Mouse (Mus musculus) urinary bladder, postnatal 36 days (tissue): ENCODE results near the gene Heatr5b.
"Not testable (repeated sequence)": the region's sequence is repeated elsewhere in the genome, so short reads cannot be mapped to it uniquely, and the experiment has no call there.

Source experiments
- DNase-seq, 2 experiments: peaks; one replicate each; pipeline ENCODE4 v3.0.0; 2022; ENCODE audit warnings: low spot score in 2 of 2, mixed read lengths in 1 of 2

Gene Heatr5b

DNA sequence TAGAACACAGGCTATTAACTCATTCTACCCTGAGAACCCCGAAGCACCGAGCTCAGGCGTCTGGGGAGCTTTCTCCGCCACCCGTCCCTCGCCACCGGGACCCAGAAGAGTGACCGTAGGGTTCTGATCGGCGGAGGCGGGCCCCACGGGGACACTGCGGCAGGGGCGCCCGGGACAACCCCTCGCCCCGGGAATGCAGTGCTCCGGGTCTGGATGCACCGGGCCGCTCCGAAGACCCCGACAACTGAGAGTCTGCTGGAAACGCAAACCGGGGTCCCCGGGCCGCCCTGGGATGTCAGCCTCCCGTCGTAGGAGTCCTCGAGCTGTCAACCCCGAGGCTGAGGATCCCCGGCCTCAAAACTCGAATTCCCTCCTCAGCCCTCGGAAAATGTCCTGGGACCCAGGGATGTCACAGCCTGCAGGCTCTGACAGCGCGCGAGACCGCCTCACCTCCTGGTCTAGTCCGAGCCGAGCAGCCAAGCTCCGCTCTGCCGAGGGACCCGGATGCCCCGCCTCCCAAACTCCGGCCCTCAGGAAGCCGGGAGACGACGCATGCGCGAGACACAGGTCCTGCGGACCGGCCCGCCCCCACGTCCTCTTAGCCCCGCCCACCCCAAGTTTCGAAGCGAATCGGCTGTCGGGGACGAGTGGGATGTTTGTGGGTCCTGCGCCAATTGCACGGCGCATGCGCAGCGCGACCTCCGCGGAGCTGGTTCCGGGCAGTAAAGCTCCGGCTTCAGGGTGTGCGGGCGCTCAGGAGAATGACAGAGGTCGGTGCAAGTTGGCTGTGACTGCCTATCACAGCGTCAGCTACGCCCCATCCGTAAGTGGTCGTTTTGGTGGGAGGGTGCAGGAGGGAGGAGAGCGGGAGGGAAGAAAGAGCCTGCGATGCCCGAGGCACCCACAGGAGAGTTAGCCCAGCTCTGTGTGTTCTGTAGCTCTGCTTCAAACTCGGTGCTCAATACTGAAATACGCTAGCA is at the start of gene Heatr5b, which contains the start of gene Gpatch11:
Heatr5b (minus strand) TSS at position 509 of the 980 bp plus-strand sequence.
Gpatch11 (plus strand) TSS at position 712 of the 980 bp plus-strand sequence.
- peak; percentile 94 to 98 for DNase-seq

GRCm38 (mm10) chr17:78883291-78883690 is 48.1 kb upstream of the Heatr5b start:
- DNase-seq = no peak

DNA sequence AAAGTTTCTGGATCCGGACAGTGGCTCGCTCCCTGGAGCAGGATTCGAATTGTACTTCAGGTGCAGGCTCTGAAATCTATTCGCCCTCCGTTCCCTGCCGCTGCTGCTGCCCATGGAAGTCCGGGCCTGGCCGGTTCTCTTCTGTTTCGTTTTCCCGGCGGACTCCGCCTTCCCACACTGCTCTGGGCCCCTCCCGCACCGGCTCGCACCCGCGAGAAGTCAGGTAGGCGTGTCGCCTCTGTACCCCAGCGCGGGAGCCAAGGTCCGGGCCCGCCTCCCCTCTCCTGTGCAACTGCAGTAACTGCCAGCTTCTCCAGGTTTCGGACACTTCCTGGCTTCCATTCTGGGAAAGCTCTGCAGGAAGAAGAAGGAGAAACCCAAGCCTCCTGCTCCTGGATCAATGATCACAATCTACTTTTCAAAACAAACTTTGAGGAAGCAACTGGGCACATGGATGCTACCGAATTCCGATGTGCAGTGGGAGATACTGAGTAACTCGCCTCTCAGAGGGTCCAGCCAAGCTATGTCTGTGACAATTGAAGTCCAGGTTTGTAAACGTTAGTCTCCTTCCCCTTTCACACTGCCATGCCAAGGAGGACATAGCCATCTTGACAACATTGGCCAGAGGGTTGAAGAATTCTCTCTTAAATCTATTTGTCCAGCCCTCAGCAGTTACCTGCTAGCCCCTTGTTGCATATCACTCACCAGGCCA is 47.4 kb upstream of the Heatr5b start, which contains the start of gene Eif2ak2:
Eif2ak2 (minus strand) TSS at position 173 of the 712 bp plus-strand sequence.
- DNase-seq = peak; percentile 79 to 90

DNA sequence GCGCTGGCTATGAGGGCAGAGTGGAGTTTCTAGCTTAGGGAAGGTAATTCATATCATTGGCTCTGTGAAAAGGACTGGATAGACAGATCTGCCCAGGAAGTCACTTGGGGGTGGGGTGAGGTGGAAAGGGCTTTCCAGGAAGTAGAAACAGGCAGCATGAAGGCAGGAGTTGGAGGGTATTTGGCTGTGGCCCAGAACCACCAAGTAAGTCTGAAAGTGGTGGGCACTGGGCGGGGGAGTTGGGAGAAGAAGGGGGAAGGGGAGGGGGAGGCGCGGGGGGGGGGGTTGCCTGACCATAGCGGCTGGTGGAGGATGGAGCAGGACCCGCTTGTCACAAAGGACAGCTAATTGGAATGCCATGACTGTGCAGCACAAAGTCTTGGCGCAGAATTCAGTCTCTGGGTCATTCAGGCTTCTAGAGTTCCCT is 46.7 kb upstream of the Heatr5b start:
- DNase-seq = peak in 1 of 2 experiments; percentile 7

GRCm38 (mm10) chr17:78873886-78874285 is 38.7 kb upstream of the Heatr5b start:
- no peak for DNase-seq

DNA sequence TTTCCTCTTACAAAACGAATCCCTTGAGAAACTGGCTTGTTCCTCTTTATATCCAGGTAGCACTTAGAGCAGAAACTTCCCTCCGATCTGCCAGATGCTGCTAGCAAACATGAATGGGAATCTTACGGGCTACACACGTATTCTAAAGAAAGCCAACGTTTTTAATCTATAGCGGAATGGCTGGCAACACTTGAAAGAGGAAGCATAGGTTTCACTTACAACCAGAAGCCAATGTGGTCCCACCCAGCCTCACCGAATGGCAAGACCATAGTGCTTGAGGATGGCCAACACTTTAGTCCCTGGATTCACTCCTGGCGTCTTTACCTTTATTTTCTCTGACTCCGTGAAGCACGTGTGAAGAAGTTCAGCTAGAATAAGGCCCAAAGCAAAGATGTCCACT is 21.1 kb upstream of the Heatr5b start:
- DNase-seq = no peak

DNA sequence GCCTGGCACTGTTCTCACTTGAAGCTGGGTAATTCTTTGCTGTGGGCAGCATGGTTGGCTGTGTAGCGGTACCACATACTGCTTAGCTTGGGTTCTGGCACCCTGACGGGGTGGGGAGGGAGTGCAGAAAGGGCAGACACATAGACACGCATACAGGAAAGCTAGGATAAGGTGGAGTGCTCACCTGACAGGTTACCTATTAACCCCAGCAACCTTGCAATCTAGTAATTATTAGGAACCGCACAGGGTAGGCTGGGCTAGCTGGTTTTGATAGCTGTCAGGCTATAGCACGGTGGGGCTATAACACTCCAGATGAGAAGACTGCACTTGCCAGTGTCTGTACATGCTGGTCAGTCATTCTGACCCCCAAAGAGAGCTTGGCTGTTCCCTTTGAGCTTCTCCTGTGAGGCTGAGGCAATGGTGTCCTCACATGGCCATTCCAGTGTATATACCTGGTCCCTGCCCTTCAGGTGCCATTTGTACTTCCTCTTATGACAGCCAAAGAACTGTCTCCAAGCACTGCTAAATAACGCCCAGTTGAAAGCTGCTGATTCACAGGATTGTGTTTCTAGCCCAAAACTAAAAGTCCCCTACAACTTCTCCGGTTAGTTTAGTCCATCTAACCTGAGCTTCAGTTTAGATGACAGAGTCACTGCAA is 7.2 kb upstream of the Heatr5b start:
- no peak for DNase-seq

- no peak for DNase-seq
Observed at GRCm38 (mm10) chr17:78836056-78836455, 892 bp upstream of the Heatr5b start.

- no peak for DNase-seq
Observed at GRCm38 (mm10) chr17:78824346-78824745, 10.8 kb downstream of the Heatr5b start.

DNA sequence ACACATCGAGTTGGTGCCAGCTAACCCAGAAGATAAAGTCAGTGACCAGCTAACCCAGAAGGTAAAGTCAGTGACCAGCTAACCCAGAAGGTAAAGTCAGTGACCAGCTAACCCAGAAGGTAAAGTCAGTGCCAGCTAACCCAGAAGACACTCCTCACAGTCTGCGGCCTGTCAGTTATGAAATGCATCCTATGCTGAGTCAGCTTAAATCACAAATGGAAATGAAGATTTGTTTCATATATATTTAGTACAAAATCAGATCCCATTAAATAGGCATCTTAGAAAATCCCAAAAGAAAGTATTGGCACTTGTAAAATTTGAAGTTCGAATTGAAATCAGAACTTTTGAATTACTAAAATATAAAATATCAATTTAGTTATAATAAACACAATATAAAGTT is 25.6 kb downstream of the Heatr5b start:
- DNase-seq = no peak

GRCm38 (mm10) chr17:78809019-78809418 is 26.1 kb downstream of the Heatr5b start:
- DNase-seq = no peak

GRCm38 (mm10) chr17:78797222-78797621 is 37.9 kb downstream of the Heatr5b start:
- no peak for DNase-seq

GRCm38 (mm10) chr17:78794390-78794789 is 40.8 kb downstream of the Heatr5b start:
- DNase-seq = no peak

DNA sequence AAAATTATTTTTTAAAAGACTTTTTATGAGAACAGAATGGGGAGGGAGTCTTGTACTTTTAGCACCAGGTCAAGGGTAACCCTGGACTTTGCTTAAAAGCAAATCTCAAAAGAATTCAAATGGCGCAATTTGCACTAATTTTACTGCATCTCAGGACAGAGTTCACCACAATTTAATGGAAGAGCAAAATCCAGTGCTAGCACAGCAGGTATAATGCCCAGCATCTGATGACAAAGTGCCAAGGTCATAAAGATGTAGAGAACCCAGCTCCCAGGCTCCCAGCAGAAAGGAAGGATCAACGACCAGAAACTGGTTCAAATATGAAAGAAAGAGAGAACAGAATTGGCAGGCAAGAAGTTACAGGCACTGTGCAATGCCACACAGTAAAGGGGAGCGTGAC is 43.0 kb downstream of the Heatr5b start:
- DNase-seq = no peak

GRCm38 (mm10) chr17:78791690-78792070 is 43.5 kb downstream of the Heatr5b start:
- no peak for DNase-seq

- DNase-seq = peak in 1 of 2 experiments; percentile 9
Observed at GRCm38 (mm10) chr17:78791068-78791689, 44.0 kb downstream of the Heatr5b start.

DNA sequence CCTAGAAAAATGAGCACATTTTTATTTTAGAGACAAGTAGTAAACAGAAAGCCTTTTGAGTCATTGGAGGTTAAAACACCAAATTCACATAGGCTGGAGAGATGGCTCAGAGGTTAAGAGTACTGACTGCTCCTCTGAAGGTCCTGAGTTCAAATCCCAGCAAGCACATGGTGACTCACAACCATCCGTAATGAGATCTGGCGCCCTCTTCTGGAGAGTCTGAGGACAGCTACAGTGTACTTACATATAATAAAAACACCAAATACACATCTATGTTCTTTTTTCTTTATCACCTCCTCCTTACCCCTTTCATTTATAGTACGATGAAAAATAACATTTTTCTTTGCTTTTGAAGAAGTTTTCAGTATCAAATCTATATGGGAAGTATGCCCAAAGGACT is 46.9 kb downstream of the Heatr5b start:
- not testable (repeated sequence) for DNase-seq

- DNase-seq = no peak
Observed at GRCm38 (mm10) chr17:78778765-78779164, 56.4 kb downstream of the Heatr5b start.

DNA sequence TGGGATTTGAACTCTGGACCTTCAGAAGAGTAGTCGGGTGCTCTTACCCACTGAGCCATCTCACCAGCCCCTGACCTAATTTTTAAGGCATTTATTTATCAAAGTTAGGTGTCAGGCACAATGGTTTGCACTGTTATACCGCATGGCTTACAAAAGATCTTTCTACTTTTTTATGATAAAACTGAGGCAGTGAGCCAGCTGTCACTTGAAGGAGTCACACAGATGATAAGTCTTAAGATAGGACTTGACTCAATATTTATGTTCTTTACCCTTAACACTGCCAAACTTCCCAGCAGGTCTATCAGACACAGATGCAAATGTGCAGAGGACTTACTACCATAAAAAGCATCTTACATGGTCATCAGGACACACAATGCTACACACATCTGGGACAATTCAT is 62.8 kb downstream of the Heatr5b start:
- no peak for DNase-seq

GRCm38 (mm10) chr17:78770932-78771331 is 64.2 kb downstream of the Heatr5b start:
- DNase-seq = no peak

GRCm38 (mm10) chr17:78769341-78769740 is 65.8 kb downstream of the Heatr5b start:
- no peak for DNase-seq
